Mouse (Mus musculus) left cerebral cortex, postnatal 14 days (tissue): ENCODE measurements around the gene Rps27. TPM values are rescaled to one million over a fixed set of nuclear protein-coding genes. Genes with fewer than 3 reads are reported as not detected.
A peak's percentile ranks its signal among the peaks of the same experiment; 100 is the strongest.
"Not testable (repeated sequence)": the region's sequence is repeated elsewhere in the genome, so short reads cannot be mapped to it uniquely, and the experiment has no call there.

Experiments used
- DNase-seq, 2 experiments: peaks; one replicate each; pipeline ENCODE4 v3.0.0; 2021 to 2022; ENCODE audit warnings: low spot score in 2 of 2, mixed read lengths in 1 of 2
- intact Hi-C: fragments of 180-260 bp; cut with DNase I; formaldehyde crosslinking; loops from one replicate; pipeline ENCODE4 v1.15.1; 2025
- long read RNA-seq, 2 experiments: library from polyadenylated mRNA; stranded (forward); transcript quantifications; one replicate each; pipeline ENCODE4 v2.0.0; 2021
- total RNA-seq, 2 experiments: library from RNA; stranded (reverse); gene quantifications; 2 replicates each; pipeline ENCODE4 v1.2.3; 2021

The Rps27 gene
- total RNA-seq = 100 to 1,000 TPM; 647 to 683 TPM
- long read RNA-seq, experiment 1, transcript Rps27-201 (4 exons, 345 nt) = major isoform, 92 of 97 reads
- long read RNA-seq, experiment 1, partial matches to known transcripts = 0 of 97 reads
- long read RNA-seq, experiment 1, other reads (novel, unspliced or antisense) = 1 of 97 reads
- long read RNA-seq, experiment 2, transcript Rps27-201 (4 exons, 345 nt) = major isoform, 76 of 86 reads
- long read RNA-seq, experiment 2, transcript Rps27-204 (3 exons, 452 nt) = minor isoform, 6 of 86 reads
- long read RNA-seq, experiment 2, partial matches to known transcripts = 0 of 86 reads
- long read RNA-seq, experiment 2, other reads (novel, unspliced or antisense) = 2 of 86 reads

- DNase-seq = peak; percentile 93 to 97
- intact Hi-C loops = loop anchor here (5.0 kb wide), 1 partner anchor 131 kb away; no protein-coding TSS in a partner anchor
Measured at GRCm38 (mm10) chr3:90213377-90213866, at the start of gene Rps27, which contains the start of gene Rab13. TSS of gene Rps27 (minus strand) at chr3:90213651. TSS of gene Rab13 (plus strand) at chr3:90213695.

- intact Hi-C loops = no loop called here
Measured at GRCm38 (mm10) chr3:90258521-90258920, 45.1 kb upstream of the Rps27 start.

GRCm38 (mm10) chr3:90256731-90257530 is 43.5 kb upstream of the Rps27 start:
- DNase-seq = no peak
- intact Hi-C loops = no loop called here

More at GRCm38 (mm10) chr3:90258521-90258920, 45.1 kb upstream of the Rps27 start:
- no peak for DNase-seq

GRCm38 (mm10) chr3:90255784-90256353 is 42.4 kb upstream of the Rps27 start:
- no peak for DNase-seq
- intact Hi-C loops = no loop called here

- DNase-seq = no peak
- intact Hi-C loops = no loop called here
Measured at GRCm38 (mm10) chr3:90255194-90255565, 41.7 kb upstream of the Rps27 start.

- DNase-seq = no peak
Measured at GRCm38 (mm10) chr3:90254419-90255193, 41.2 kb upstream of the Rps27 start.

GRCm38 (mm10) chr3:90253653-90254418 is 40.4 kb upstream of the Rps27 start, which contains the start of gene Crtc2:
TSS of gene Crtc2 (plus strand) at chr3:90254163.
- intact Hi-C loops = no loop called here
- DNase-seq = peak; percentile 97 to 98

More at GRCm38 (mm10) chr3:90254419-90255193, 41.2 kb upstream of the Rps27 start:
- intact Hi-C loops = no loop called here

- intact Hi-C loops, DNase-seq: not testable (repeated sequence)
Measured at GRCm38 (mm10) chr3:90253174-90253573, 39.7 kb upstream of the Rps27 start.

- DNase-seq, intact Hi-C loops: not testable (repeated sequence)
Measured at GRCm38 (mm10) chr3:90252659-90253058, 39.2 kb upstream of the Rps27 start.

GRCm38 (mm10) chr3:90251731-90252226 is 38.3 kb upstream of the Rps27 start:
- intact Hi-C loops, DNase-seq: not testable (repeated sequence)

- DNase-seq = no peak
- intact Hi-C loops = no loop called here
Measured at GRCm38 (mm10) chr3:90250791-90251190, 37.3 kb upstream of the Rps27 start.

- no peak for DNase-seq
- intact Hi-C loops = no loop called here
Measured at GRCm38 (mm10) chr3:90248746-90249100, 35.3 kb upstream of the Rps27 start.

- peak; percentile 93 to 95 for DNase-seq
- intact Hi-C loops = no loop called here
Measured at GRCm38 (mm10) chr3:90247960-90248745, 34.7 kb upstream of the Rps27 start, which contains the start of gene Slc39a1. TSS of gene Slc39a1 (plus strand) at chr3:90248172.

- intact Hi-C loops = no loop called here
- DNase-seq = no peak
Measured at GRCm38 (mm10) chr3:90247630-90247959, 34.1 kb upstream of the Rps27 start.

- no peak for DNase-seq
- intact Hi-C loops = no loop called here
Measured at GRCm38 (mm10) chr3:90245406-90245805, 32.0 kb upstream of the Rps27 start.

GRCm38 (mm10) chr3:90242984-90243775 is 29.7 kb upstream of the Rps27 start, which contains the start of gene Creb3l4:
TSS of gene Creb3l4 (minus strand) at chr3:90243512.
- intact Hi-C loops = no loop called here
- no peak for DNase-seq
